Mouse (Mus musculus) cerebellum, postnatal 14 days (tissue): Measurements from ENCODE around the gene Mroh8.
A peak's percentile ranks its signal among the peaks of the same experiment; 100 is the strongest.

Experiments
- DNase-seq, 2 experiments: peaks; one replicate each; pipeline ENCODE4 v3.0.0; 2021; ENCODE audit warnings: mixed read lengths in 2 of 2

Mroh8 gene

DNA sequence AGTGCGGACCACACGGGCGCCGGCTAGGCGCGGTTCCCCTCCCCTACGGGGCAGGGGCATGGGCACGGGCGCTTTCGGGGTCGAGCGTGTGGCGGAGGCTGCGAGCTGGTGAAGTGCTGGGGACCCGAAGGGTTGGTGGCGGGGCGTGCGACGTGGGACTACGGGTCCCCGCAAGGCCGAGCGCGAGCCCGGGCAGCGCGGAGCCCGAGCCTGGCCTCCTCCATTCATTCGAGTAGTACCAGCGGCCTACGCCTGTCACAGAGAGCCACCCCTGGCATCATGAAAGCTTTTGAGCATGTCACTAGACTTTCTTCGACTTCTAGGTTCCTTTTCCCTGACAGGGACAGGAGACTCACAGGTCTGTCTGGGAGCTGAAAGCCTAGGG, at the start of gene Mroh8:
TSS of gene Mroh8 (minus strand) at position 134 of the 385 bp plus-strand sequence.
- DNase-seq: peak in 1 of 2 experiments; percentile 72

DNA sequence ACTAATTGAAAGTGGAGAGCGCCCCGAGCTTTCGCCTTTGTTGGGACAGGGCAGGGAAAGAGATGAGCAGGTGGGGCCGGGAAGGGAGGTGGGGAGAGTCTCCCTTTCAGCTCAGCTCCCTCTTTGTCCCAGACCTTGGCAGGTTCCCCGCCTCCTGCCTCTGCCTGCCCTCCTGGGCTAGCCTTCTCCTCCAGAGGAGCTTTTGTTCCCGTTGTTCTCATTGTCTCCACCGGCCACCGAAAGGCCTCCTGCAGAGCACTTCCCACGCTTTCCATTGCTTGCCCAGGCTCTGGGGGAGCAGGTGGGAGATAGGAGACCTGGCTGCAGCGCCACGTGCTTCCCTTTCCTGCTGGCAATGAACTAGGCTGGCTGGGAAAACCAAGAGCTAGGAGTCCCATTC, 49.2 kb upstream of the Mroh8 start:
- peak in 1 of 2 experiments; percentile 25 for DNase-seq

DNA sequence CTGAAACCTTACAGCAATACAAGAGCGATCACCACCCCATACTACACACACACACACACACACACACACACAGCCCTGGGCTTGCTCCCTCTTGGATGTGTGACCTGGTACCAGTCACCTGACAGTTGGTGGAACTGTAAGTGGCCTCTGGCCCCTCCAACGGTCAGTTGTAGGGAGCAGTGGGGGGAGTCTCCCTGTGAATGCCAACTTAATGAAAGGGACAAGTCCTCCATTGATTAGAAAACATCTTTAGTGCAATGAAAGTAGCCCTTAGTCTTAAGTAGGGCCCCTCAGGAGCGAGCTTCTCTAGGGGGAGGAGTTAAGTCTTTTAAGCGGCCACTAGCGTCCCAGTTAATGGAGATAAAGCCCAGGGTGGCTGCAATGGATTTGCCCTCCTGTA, 48.8 kb upstream of the Mroh8 start:
- no peak for DNase-seq

DNA sequence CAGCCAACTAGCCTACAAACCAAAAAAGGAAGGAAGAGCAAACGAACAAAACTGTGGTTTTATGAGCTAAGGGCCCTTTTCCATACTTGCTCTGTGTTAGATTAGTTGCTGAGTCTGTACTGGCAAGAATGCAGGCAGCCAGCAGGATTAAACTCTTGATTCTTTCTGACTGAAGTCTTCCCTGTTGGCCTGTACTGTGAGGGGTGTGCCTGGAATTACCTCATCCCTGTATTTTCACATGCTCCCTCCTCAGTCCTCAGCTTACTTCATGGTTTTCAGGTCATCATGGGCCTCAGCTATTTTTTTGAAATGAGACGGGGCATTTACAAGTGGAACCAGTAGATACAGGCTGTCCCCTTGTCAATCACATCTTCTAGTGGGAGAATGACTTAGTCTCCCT, 45.9 kb upstream of the Mroh8 start:
- no peak for DNase-seq

DNA sequence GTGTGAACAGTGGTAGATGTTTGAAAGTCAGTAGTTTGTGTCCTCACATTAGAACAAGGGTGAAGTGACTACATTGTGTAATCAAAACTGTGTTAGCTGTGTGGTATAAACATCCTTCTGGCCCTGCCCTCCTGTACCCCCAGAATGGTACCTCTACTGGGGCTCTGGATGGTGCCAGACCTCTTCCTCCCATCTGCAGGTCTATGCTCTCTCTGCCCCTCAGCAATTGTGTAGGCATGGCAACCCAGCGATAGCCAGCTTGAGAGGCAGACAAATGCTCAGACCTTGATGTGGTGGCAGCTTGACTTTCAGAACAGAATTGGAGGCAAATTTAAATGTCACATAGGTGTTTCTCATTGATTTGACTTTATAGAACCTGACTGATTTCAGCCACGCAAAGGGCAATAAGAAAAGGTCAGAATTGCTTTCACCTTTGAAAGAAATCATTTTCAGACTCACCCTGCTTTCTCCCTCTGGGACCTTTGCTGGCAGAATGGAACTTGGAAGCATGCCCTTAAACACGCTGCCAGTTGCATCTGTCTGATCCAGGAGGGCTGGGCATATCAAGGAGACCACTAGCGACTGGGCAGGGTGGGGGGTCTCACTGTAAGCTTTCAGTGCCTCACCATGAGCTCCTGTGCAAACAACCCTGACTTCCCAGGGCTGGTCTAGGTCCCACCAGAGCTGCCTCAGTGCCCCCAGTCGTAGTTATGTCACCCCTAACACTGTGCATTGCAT, 42.8 kb upstream of the Mroh8 start:
- DNase-seq: peak in 1 of 2 experiments; percentile 50

DNA sequence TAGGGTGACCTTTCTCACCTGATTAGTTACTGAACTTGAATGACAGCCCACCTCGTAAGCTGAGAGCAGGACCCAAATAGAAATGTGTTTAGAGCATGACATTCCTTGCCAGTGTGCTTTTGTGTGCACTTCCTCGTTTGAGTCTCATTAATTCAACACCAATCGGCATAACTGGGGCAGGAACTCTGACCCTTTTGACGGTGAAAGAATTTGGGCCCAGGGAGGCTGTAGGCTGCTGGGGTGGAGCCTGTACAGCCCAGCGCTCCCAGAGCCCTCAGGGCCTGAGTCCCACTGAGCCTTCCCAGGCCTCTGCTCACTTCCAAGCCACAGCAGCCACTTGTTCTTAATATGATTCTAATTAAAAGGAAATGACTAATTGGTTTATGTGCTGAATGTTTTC, 41.5 kb upstream of the Mroh8 start:
- no peak for DNase-seq

DNA sequence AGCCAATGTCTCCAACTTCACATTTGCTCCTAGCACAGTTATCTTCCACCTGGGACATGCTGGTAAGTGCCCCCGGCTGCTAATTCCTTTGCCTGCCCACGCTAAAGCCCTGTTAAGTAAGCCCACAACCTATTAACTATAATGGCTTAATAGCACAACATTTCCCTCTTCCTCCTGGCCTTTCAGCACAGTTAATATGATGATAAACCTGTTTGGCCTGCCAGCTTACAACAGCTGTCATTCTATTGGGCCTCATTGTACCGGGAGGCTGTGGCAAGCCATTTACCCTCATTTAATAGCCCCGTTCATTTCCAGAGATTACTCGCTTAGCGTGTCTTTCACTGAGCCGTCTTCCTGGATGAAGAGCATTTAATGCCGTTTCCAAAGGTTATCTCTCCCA, 40.8 kb upstream of the Mroh8 start:
- no peak for DNase-seq

DNA sequence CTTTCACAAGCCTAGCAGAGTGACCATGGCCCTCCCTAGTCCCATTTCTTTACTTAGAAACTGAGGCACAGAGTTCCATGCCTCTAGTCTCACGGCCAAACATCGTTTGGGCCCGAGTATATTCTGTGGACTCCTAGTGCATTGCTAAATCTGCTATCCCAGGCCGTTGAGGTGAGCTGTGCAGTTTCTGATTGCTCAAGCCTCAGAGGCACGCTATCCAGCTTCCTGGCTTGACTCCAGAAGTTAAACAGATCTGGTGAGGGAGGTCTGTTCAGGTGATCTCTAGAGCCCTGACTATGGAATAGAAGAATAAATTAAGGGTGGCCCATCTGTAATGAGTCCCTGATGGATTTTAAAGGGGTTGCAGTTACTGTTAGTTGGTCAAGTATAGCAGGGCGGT, 37.9 kb upstream of the Mroh8 start:
- DNase-seq: no peak

DNA sequence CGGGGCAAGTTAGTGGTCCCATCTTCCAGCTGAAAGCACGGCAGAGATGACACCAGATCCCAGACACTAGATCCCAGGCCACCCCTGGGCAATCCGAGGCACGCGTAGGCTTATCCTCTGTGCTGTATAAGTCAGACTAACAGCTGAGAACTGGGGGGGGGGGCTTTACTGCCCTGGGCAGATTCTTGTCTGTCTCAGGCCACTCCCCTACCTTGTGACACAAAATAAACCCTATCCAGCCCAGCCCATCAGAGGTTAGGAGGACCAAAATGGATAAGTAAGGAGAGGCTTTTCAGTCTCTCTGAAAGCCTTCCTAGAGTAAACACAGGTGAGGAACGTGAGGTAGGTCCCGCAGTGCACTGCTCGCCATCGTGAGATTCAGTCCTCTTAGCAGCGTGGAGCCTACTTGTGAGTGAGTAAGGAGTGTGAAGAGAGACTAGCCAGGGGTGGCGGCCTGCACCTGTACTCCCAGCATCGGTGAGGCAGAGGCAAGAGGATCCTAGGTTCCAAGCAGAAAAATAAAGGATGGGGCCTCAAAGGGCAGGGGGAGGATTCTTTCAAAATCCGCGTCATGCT, 37.1 kb upstream of the Mroh8 start:
- DNase-seq: no peak

DNA sequence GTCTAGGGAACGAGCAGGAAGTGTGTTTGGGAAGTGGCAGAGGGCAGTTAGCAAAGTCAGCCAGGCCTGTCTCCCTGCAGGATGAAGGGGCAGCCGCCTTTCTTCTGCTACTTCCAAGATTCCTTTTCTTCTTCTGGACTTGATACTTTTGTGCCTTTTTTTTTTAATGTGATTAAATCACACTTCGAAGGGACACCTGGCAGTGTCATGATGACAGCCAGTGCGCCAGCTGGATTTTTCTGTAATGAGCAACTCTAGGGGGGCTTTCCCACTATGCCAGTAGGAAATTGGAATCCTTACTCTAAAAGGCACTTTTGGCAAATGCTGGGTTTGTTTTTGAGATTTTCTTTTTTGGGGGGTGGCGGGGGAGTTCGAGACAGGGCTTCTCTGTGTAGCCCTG, 36.1 kb upstream of the Mroh8 start:
- DNase-seq: no peak

DNA sequence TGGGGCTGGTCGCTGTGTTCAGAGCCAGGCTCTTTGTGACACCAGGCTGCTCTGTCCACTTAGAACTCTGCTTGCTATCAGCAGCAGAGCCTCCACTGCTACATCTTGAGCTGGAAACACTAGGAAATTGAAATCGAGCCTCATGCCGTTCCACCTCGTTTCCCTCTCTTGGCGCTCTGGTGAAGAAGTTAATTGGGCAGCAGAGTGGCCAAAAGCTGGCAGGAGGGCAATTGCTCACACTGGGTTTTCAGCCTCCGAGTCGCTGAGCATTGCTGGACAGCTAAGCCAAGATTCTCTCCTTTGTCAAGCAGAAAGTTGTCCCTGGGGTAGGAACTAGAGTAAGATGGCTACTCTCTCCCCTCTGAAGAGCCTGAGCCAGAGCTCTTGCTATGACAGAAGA, 35.0 kb upstream of the Mroh8 start:
- peak; percentile 67 to 70 for DNase-seq

DNA sequence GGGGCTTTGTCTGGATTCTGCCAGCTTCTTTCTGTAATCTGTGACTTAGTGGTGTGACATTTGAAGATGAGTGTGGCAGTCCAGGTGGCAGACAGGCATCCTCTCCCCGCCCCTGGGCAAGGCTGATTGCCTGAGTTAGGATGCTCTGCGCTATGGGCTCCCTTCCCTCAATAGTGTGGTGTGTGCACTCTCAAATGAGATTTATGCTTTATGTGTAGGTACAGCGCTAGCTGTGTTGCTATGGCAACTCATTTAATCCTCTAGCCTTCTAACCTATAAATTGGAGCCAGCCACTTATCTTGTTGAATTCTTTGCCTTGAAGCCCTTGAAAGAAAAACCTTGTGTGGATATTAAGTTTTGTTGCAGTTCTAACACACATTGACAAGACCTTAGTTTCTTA, 34.4 kb upstream of the Mroh8 start:
- no peak for DNase-seq

DNA sequence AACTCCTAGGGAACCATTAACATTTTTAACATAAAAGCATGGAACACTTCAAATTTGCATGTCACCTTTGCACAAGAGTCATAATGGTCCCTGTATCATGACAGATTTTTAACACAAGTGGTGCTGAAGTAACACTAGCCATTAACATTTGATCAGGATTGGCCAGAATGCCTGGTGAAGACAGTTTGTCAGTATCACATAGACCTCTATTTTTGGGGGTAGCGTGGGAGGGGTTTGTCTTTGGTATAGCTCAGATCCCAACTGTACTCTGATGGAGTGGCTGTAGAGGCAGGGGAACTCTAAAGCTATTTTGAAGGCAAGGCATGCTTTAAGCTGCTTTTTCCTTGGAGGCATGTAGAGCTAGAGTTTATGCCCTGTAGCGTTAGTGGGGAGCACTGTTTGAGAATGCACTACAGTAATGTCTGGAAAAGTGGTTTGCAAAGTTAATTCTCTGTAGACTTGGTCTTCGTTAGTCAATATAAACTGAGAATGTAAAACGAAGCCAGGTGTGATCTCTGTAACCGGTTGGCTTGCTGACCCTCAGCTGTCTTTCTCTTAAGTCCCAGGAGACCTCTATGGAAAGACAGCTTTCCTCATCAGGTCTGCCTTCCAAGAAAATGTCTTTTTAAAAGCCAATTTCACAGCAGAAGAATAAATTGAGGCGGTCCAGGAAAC, 31.8 kb upstream of the Mroh8 start:
- DNase-seq: no peak

DNA sequence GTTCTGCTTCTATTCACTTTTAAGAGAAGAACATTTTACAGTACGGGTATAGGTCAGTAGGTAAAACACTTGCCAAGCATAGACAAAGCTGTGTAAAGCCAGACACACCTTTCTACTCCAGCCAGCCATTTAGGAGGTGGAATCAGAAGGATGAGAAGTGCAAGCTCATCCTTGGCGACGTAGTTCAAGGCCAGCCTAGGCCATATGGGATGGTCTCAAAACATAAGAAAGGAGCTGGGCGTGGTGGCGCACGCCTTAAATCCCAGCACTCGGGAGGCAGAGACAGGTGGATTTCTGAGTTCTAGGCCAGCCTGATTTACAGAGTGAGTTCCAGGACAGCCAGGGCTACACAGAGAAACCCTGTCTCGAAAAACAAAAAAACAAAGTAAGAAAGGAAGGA, 30.3 kb upstream of the Mroh8 start:
- DNase-seq: no peak

DNA sequence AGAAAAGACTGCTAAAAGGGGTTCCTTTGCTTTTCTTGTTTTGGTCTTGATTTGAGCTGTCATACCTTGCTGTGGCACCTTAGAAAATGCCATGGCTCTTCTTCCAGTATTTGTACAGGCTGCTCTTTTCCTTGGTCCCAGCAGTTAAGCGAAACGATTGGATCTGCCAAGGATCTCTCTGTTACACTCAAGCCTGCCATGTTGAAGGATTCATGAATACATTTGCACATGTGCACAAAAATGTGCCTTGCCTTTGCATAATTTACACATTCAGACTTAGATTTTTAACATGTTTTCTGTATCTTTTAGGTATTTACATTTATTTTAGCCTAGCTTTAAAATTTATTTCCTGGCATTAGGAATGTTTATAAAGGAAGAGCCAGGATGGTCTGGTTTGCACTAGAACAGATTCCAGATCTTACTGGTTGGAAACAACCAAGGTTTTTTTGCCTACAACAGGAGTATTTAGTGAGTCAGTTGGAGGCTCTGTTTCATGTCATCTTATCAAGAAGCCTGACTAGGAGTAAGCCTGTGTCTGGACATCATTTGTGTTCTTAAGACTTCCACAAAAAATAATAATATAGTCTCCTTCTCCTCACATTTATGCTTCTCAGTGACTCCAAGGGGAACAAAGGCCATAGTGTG, 29.0 kb upstream of the Mroh8 start:
- DNase-seq: no peak

DNA sequence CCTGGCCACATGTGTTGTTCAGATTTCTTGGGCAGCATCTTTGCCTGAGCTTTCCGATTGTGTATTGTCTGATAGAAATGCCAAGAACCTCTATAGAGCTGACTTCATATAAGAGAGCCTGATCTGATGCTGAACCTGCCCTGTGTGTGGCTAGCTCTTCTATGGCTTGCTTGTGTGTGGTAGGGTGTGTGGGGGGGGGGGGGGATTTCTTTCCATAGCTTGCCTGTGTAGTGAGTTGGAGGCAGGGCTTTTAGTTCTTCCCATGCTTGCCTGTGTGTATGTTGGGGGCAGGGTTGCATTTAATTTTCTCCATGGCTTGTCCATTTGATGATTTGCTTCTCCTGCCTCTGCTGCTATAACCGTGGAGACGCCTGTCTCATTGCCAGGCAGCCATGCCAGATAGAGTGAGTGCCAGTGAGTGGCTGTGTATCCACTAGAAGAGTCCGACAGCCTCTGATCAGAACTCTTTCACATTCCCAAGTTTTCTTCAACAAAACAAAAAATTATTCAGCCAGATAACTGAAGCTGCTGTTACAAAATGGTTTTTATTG, 28.4 kb upstream of the Mroh8 start:
- DNase-seq: peak; percentile 78 to 79

DNA sequence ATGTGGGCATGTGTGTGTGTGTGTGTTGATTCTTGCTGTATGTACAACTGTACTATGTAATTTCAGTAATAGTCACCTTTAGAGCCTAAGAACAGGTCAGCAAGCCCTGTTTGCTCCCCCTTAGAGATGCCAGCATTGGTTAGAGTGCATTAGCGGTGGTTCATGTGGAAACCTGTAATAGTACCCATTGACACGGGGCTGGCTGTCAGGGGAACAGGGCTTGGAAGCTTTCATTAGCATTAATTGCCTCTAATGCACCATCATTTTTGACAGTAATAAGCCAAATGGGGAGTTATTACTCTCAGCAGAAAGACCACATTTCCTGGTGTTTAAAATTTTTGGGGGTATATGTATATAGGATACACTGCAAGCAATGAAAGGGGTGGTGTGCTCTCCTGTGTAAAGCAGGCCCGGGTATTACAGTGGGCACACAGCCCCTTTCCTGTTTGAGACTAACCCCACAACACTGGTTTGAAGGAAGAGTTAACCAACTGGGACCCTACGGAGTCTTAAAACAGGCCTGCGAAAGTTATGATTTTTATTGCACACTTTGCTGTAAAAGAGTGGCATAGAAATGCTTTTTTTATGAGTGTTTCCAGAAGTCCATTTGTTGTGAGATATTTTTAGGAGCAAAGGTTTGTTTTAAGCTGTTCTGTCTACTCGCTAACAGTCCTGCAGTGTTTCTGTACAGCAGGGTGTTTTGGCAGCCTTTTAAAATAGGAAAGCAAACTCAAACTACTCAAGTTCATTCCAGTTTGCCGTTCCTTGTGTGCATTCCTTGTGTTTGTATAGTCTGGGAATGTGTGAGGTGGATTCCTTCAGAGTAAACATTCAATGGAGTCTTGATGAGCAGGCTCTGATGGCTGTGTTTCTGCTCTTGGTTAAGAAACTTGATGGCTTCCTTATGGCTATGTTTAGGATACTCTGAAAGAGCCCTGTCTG, 27.0 kb upstream of the Mroh8 start:
- no peak for DNase-seq

DNA sequence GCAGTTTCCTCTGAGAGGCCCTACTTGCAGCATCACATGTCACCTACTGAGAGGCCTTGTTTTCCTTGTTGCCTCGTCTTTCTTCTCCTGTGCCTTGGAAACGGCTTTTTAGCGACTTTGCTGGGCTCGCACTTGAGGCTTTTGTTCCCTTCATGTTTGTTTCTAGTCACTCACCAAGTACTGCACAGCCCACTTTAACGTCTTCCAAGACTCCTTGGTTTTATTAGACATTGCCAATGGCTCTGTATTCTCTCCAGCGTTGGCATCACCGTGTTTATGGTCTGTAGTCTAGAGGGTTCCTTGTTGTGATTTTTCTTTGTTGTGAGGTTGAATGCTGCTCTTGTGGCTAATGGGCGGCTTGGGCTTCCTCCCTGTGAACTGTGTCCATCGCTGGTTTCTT, 23.7 kb upstream of the Mroh8 start:
- DNase-seq: no peak

DNA sequence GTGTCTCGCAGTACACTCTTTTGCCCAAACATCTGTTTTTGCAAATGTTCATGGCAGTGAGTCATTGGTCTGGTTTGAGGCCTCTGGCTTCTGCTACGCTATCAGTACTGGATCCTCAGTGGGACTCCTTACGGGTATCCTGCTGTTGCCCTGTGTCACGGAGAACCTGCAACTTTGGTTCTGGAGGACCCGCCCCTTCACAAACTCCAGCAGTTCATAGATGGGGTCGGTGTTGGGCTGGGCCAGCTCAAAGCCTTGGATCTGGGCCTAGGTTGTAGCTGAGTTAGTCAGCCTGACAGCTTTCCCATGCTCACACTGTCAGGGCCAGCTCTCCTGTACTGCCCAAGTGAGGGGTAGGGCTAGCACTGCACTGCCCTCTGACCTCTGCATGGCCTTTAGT, 20.7 kb upstream of the Mroh8 start:
- DNase-seq: no peak

DNA sequence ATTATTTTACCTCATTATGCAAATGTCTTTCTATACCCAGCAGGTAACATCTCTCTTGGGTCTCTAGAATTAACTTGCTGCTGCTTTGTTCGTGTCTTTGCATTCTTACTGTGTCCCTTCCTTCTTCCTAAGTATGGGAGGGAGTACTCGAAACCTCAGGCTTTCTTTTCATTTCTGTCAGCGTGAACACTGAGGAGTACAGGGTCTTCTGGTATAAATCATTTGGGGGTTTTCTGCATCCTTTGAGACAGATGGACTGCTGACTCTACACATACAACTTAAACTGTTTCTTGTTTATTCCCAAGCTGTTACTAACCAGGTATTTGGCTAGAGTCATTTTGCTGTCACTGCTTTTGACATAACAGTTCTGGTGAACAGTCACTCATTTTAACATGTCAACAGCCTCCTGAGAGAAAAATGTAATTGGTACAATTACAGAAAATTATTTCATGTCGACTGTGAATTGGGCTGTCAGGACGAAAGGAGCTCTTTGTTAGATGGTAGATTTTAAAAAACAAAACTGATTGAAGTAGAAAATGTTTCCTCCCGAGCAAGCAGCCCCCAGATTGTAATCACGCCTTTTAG, 16.8 kb upstream of the Mroh8 start:
- no peak for DNase-seq

DNA sequence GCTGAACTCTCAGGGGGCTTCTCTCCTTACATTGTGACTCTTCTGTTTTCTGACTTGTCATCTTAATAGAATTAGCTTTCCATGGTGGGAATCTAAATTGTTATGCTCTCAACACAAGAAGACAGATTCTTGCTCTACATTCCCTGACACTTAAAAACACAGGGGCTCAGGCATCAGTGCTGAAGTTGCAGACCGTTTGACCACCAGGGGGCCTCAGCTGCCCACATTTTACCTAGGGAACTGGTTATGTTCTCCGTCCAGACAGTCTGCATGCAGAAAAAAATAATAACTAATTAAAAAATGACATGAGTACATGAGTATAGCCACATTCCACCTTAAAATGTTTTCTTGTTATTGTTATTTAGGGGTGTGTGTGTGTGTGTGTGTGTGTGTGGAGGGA, 12.7 kb upstream of the Mroh8 start:
- DNase-seq: peak; percentile 84 to 91

DNA sequence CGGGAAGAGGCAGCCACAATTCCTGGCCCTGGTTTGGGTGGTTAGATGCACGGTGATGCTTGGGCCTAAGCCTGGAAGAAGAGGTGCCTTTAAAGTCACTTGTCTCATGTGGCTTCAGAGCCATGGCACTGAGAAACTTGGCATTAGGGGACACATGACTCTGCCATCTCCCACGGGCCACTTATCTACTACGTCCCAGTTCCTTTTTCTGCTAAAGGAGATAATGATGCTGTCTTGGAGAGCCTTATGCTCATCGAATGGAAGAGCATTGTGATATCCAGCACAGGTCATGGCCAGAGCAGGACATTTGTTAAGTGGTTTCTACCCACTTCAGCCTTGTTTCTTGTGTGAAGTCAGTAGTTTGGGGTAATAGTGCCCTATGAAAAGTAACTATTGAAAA, 9.6 kb upstream of the Mroh8 start:
- no peak for DNase-seq
